Mouse (Mus musculus): ENCODE results near the gene Scd2.
"Not testable (repeated sequence)": the region's sequence is repeated elsewhere in the genome, so short reads cannot be mapped to it uniquely, and the experiment has no call there.

The Scd2 gene

GRCm38 (mm10) chr19:44274452-44274851 is 19.0 kb upstream of the Scd2 start:
- no peak for DNase-seq

DNA sequence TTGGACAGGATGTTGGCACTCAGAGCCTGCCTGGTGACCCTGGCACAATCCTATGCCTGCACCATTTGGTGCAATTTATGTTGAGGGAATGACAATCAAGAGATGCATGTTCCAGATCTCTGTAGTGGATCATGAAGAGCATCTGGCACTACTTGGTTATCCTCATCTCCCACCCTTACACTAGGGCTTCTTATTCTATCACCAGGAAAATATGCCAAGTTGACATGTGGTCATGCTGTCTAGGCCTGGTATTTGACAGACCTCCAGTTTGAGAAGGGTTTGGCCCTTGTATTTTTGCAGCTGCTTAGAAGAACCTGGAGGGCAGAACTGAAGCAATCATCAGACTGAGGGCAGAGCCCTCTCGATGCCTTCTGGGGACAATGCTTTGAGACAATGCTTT is 18.1 kb upstream of the Scd2 start:
- DNase-seq, result no peak

DNA sequence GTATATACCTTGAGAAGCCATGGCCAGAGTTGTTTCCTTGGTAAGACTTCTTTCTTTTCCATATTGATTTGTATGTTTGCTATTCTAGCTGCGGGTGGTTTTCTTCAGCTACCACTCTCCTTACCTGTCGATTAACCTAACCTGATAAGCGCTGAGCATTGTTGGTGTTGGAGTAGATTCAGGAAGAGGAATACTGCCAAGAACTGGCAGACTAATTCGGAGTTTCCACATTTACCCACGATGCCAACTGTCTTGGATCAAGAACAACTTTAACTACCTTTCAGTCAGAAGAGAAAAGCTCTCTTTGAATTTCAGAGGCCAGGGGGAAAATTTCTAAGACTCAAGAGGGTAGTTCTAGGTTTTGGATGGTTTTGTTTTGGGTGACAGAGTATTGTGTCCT is 16.6 kb upstream of the Scd2 start:
- no peak for DNase-seq

GRCm38 (mm10) chr19:44277931-44278330 is 15.5 kb upstream of the Scd2 start:
- no peak for DNase-seq

DNA sequence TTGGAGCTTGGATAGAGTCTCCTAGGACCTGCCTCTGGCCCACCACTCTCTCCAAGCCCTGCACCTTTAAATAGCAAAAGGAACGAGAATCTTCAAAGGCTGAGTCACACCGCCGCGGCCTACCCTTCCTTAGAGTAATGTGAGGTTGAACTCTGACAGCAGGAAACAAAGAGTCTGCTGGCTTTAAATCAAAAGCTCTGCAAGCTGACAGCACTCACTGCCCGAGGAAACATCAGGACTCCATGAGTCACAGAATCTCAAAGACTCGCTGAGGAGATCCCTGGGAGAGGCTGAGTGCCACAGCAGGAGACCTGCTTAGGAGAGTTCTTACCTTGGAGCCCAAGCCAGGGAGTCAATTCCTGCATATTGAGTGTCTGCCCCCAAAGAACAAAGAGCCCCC is 12.7 kb upstream of the Scd2 start:
- DNase-seq, result no peak

DNA sequence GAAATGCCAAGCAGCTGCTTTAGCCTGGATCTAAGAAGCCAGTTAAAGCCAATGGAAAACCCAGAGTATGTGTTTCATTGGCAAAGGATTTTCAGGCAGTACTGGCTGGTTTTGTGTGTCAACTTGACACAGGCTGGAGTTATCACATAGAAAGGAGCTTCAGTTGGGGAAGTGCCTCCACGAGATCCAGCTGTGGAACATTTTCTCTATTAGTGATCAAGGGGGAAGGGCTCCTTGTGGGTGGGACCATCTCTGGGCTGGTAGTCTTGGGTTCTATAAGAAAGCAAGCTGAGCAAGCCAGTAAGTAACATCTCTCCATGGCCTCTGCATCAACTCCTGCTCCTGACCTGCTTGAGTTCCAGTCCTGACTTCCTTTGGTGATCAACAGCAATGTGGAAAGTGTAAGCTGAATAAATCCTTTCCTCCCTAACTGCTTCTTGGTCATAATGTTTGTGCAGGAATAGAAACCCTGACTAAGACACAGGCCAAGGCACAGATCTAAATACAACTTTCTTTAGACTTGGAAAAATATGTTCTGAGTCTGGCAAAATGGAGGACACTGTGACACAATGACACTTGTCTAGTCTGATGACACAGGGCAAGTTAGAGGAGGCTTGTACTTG is 11.5 kb upstream of the Scd2 start:
- DNase-seq, result not testable (repeated sequence)

- no peak for DNase-seq
Observed at GRCm38 (mm10) chr19:44282534-44283156, 10.8 kb upstream of the Scd2 start.

- no peak for DNase-seq
Observed at GRCm38 (mm10) chr19:44283157-44284024, 10.1 kb upstream of the Scd2 start.

GRCm38 (mm10) chr19:44284025-44284695 is 9.3 kb upstream of the Scd2 start:
- peak; percentile 90 to 93 for DNase-seq

DNA sequence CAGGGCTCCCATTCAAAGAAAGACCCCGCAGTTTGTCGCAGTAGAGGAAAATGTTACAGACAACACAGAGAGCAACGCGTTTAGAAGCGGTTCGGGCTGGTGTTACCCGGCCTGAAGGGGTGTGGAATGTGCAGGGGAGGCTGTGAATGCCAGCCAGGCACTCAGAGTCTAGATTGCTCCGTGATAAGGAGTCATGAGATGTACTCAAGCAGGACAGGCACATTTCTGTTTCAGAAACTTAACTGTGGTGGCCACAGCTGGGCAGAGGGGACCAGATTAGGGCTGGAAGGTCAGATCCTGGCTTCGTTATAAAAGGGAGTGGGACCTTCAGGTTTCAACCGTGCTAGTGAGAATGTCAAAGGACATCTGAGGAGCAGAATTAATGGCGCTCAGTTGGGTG is 8.8 kb upstream of the Scd2 start:
- DNase-seq, result no peak

GRCm38 (mm10) chr19:44285554-44285953 is 7.9 kb upstream of the Scd2 start:
- no peak for DNase-seq

- DNase-seq, result no peak
Observed at GRCm38 (mm10) chr19:44286109-44286508, 7.4 kb upstream of the Scd2 start.

GRCm38 (mm10) chr19:44287415-44288110 is 5.9 kb upstream of the Scd2 start:
- DNase-seq, result no peak

DNA sequence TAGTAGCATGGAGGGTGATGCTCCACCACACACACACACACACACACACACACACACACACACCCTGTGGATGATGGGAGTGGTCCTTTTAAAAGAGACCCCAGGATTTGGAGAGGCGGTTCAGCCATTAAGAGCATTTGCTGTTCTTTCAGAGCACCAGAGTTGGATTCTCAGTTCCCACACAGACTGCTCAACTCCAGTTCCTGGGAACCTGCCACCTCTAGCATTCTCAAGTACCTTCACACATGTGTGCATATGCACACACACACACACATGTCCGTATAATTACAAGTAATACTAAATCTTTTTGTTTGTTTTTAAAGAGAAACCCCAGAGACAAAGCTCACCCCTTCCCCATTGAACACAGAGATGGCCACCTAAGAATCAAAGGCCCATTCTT is 1.4 kb upstream of the Scd2 start:
- no peak for DNase-seq

GRCm38 (mm10) chr19:44292483-44292882 is 991 bp upstream of the Scd2 start:
- DNase-seq, result peak; percentile 84 to 90

GRCm38 (mm10) chr19:44293769-44294551 is 486 bp downstream of the Scd2 start:
- DNase-seq, result peak; percentile 92 to 97

DNA sequence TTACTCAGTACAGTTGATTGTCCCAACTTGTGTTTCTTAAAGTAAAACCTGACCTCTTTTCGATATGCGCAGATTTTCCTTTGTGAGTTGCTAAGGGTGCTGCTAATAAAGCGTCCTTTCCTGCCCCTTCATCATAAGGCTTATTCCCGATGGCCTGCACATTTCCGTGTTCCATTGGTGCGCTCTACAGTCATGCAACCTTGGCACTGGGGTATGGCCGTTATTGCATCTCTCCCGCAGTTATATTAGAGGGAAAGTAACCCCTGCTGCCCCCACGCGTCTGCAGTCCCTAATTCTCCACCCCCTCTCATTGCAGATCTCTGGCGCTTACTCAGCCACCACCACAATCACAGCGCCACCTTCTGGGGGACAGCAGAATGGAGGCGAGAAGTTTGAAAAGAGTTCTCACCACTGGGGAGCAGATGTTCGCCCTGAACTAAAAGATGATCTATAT is 1.1 kb downstream of the Scd2 start:
- DNase-seq, result peak; percentile 90 to 91

DNA sequence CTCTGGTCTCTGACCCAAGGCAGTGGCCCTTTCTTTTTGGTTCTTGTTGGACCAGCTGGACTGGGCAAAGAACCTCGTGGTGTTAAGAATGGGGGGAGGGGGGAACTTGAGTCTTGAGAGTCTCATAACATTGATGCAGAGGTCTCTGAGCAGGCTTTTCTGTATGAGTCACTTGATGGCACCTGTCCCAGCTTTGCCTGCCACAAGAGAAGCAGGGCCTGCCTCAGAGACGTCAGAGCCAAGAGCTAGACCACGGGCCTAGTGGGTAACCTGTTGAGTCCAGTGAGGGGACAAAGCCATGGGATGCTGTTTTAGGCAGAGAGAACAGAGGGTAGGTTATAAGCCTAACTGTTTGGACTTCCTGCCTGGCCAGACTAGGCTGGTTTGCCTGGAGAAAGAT is 1.8 kb downstream of the Scd2 start:
- peak; percentile 66 to 69 for DNase-seq

- DNase-seq, result peak; percentile 89 to 93
Observed at GRCm38 (mm10) chr19:44295741-44296140, 2.3 kb downstream of the Scd2 start.

DNA sequence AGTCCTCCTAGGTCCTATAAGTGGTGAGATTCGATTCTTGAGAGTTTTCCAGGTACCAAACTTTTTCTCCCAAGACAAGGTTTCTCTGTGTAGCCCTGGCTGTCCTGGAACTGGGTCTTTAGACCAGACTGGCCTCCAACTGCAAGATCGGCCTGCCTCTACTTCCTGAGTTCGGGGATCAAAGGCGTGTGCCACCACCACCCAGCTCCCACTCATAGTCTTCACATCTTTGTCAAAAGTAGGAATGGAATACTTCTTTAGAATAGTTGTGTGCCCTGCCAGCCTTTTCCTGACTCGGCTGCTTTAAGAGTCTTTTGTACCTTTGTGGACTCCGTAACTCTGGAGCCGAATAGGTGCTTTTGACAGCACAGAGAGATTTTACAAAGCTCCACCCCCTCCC is 2.7 kb downstream of the Scd2 start:
- peak in 1 of 2 experiments; percentile 36 for DNase-seq

DNA sequence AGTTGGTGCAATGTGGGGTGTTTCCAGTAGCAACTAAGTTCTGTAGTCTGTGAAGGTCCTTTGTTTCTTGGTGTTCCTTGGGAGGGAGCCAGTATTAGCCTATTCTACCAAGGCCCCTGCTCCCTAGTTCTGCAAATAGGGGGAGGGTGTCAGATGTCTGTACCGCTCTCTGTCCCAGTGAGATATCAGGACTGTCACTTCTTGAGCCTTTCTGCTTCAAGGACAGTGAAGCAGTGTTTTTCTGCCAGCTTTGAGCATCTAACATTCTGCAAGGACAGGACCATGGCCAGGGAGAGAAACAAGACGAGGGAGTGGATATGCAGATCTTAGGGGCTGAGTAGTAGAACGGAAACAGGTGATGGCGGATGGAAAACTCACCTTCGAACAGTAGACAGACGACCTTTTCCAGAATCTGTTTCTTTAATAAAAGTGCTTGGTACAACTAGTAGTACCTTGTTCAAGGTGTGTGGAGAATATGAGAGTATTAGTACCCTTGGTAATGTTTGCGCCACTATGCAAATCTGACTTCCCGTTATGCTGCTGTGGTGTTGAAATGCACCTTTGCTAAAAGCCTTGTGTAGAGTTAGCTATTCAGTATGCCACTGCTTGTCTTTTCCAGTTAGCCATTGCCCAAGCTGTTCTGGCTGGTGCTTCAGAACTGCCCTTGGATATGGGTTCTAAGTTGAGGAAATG is 3.7 kb downstream of the Scd2 start:
- DNase-seq, result no peak

All from cerebellum, adult 18-20 months (tissue).